Mouse (Mus musculus): Measurements from ENCODE around the gene Saxo1.

Gene Saxo1

GRCm38 (mm10) chr4:86558228-86558627 is at the start of gene Saxo1:
TSS of gene Saxo1 (minus strand) at chr4:86558328.
- DNase-seq (ENCODE audit: low spot score in 2 of 2): no peak

DNA sequence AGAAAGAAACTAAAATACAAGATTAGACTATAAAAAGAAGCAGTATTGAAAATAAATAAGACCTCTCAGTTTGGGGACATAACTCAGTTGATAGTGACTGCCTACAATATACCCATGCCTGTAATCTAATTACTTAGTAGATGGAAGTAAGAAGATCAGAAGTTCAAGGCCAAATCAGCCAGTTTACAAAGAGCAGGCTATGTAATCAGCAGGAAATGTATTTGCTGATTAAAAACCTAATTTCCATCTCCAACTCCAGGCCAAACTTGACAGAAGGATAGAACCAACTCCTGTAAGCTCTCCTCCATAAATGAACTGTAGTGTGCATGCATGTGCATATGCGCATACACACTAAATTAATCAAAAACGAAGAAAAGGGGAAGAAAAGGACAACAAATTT is 33.2 kb upstream of the Saxo1 start:
- DNase-seq (ENCODE audit: low spot score in 2 of 2): no peak

GRCm38 (mm10) chr4:86588236-86588635 is 30.1 kb upstream of the Saxo1 start:
- peak in 1 of 2 experiments; percentile 20 for DNase-seq (ENCODE audit: low spot score in 2 of 2)

DNA sequence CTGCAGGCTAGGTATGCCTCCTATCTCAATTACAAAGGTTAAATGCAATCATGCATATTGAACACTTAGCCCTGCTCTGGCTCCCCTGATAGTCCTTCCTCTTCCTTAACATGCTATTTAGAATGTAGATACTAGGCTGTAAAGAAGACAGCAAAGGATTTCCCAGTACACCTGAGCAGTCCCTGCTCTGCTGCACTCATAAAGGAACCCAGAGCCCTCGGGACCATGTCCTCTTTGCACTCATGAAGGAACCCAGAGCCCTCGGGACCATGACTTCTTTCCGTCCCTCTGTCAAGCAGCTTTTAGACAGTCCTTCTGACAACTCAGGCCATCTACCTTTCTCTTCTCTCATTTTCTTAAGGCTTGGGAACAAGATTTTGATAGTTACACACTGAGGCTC is 22.5 kb upstream of the Saxo1 start:
- no peak for DNase-seq (ENCODE audit: low spot score in 2 of 2)

DNA sequence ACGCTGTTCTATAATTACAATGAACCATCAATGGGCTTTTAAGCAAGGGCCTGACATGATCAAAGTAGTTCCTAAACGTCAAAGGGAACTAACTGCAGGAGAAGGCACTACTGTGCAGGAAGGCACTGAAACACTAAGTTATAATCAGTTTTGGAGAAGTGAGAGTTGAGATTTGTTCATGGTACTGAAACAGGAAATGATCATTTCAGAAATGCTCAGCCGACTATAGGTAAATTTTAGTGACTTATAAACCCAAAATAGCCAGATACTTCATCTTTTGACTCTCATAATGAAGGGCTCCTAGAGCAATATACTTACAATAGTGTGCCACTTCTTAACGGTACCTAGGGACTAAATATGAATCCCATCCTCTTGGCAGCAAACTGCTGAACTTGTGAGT is 21.9 kb upstream of the Saxo1 start:
- no peak for DNase-seq (ENCODE audit: low spot score in 2 of 2)

DNA sequence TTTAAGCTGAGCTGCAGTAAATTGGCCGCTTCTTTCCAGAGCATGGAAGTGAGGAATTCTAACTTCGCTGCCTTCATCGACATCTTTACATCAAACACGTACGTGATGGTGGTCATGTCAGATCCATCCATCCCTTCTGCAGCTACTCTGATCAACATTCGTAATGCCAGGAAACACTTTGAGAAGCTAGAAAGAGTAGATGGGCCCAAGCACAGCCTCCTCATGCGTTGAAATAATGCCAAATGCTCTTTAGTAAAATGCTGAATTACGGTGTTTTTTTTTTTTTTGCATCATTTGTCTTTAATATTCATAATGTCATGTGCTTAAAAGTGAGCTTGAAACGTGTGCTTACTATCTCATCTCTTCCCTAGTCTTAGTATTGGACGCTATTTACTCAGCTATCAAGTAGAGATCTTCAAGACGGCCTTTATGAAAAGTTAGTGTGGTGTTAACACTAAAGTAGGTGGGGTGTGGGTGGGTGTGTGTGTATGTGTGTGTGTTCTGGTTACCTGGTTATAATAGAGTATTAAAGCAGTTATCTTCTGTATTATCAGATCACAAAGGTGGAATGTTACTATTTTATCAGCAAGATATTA is 18.6 kb upstream of the Saxo1 start:
- no peak for DNase-seq (ENCODE audit: low spot score in 2 of 2)

DNA sequence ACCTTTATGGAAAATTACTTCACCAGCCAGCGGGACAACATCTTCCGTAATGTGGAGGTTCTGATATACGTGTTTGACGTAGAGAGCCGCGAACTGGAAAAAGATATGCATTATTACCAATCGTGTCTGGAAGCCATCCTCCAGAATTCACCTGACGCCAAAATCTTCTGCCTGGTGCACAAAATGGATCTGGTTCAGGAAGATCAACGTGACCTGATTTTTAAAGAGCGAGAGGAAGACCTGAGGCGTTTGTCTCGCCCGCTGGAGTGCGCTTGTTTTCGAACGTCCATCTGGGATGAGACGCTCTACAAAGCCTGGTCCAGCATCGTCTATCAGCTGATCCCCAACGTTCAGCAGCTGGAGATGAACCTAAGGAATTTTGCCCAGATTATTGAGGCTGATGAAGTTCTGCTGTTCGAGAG is 18.0 kb upstream of the Saxo1 start:
- DNase-seq (ENCODE audit: low spot score in 2 of 2): no peak

DNA sequence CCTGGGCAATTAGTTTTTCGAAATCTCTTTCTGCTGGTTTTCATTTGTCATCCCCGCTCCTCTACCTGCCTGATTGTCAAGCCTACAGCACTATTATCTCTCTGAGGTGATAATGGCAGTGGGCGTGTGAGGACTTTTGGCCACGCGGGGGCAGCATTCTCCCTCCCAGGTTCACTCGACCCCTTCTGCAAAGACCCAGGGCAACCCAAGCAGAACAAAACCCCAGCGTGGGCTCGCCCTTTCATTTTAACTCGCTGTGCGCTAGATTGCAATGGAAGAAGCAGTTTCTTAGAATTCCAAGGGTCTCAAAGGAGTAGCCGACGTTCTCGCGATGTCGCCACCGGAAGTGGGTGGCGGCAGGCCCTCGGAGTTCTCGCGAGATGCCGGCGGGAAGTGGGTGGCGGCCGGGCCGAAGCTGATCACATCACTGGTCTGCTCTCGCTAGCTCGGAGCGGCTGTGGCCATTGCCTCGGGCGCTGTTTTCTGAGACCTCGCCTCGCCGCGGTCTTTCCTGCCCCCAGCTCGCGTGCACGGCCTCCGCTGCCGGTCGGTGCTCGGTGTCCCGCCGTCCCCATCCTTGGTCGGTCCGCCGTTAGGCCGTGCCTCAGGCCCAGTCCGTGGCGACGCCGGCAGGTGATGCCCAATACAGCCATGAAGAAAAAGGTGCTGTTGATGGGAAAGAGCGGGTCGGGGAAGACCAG is 17.3 kb upstream of the Saxo1 start, which contains the start of gene Rraga:
Gene Rraga, plus strand, starts transcription at position 386 of the 701 bp plus-strand sequence.
- peak; percentile 91 to 94 for DNase-seq (ENCODE audit: low spot score in 2 of 2)

GRCm38 (mm10) chr4:86574939-86575282 is 16.8 kb upstream of the Saxo1 start:
- no peak for DNase-seq (ENCODE audit: low spot score in 2 of 2)

- DNase-seq (ENCODE audit: low spot score in 2 of 2): no peak
Observed at GRCm38 (mm10) chr4:86561061-86561460, 2.9 kb upstream of the Saxo1 start.

DNA sequence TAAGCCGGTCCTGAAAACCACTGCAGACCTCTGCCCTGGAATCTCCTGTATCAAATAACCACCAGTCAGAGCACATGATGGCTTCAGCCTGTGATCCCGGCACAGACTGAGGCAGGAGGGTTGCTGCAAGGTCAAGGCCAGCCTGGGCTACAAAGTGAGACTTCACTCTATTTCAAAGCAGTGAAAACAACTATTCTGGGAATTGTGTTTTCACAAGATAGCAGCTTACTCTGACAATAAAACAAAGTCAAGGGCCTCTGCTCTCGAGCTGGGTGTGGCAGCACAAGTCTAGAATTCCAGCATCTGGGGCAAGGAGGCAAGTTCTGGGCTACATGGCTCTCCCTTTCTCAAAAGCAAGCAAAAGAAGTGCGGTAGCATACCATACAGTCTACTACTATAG is 878 bp upstream of the Saxo1 start:
- no peak for DNase-seq (ENCODE audit: low spot score in 2 of 2)

- no peak for DNase-seq (ENCODE audit: low spot score in 2 of 2)
Observed at GRCm38 (mm10) chr4:86557371-86557770, 757 bp downstream of the Saxo1 start.

DNA sequence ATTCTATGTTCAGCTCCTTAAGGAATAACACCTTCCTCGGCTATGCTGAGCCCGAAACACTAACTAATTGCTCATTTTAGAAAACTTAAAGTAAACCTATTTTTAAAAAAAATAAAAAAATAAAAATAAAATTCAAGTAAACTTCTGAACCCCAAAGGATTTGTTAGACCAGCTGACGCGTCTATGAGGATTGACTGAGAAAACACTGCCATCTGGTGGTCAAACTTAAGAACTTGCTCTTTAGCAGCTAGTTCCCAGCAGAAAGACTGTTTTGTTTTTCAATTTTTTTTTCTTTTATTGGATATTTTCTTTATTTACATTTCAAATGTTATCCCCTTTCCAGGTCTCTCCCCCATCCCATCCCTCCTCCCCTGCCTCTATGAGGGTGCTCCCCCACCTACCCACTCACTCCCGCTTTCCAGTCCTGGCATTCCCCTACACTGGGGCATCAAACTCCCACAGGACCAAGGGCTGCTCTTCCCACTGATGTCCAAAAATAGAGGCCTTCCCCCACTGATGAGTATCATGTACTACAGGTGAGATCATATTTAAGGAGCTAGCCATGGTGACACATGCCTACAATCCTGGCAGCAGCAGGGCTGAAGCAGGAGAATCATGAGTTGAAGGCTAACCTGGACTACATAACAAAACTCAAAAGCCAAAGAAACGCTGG is 3.0 kb downstream of the Saxo1 start:
- peak in 1 of 2 experiments; percentile 38 for DNase-seq (ENCODE audit: low spot score in 2 of 2)

- DNase-seq (ENCODE audit: low spot score in 2 of 2): no peak
Observed at GRCm38 (mm10) chr4:86548332-86548731, 9.8 kb downstream of the Saxo1 start.

DNA sequence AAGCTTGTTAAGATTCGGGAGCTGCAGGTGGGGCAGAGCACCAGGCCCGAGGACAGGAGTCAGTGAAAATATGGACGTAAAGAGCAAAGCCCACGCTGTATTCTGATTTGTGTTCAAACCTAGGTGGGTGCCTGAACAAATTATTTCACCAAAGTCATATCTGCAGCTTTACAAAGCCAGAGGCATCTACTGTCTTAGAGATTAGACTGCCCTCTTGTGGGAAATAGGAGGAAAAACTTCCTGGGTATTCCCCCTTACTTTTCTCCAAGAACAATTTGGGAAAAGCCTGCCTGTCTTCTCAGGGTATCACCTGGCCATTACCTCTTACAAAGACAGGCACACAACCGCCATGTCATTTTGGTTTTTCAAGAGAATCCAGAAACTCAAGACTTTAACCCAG is 12.5 kb downstream of the Saxo1 start:
- DNase-seq (ENCODE audit: low spot score in 2 of 2): no peak

- DNase-seq (ENCODE audit: low spot score in 2 of 2): no peak
Observed at GRCm38 (mm10) chr4:86543999-86544398, 14.1 kb downstream of the Saxo1 start.

GRCm38 (mm10) chr4:86541573-86541972 is 16.6 kb downstream of the Saxo1 start:
- DNase-seq (ENCODE audit: low spot score in 2 of 2): no peak

- no peak for DNase-seq (ENCODE audit: low spot score in 2 of 2)
Observed at GRCm38 (mm10) chr4:86538936-86539335, 19.2 kb downstream of the Saxo1 start.

- DNase-seq (ENCODE audit: low spot score in 2 of 2): peak in 1 of 2 experiments; percentile 39
Observed at GRCm38 (mm10) chr4:86537972-86538371, 20.2 kb downstream of the Saxo1 start.

- no peak for DNase-seq (ENCODE audit: low spot score in 2 of 2)
Observed at GRCm38 (mm10) chr4:86534091-86534481, 24.0 kb downstream of the Saxo1 start.

DNA sequence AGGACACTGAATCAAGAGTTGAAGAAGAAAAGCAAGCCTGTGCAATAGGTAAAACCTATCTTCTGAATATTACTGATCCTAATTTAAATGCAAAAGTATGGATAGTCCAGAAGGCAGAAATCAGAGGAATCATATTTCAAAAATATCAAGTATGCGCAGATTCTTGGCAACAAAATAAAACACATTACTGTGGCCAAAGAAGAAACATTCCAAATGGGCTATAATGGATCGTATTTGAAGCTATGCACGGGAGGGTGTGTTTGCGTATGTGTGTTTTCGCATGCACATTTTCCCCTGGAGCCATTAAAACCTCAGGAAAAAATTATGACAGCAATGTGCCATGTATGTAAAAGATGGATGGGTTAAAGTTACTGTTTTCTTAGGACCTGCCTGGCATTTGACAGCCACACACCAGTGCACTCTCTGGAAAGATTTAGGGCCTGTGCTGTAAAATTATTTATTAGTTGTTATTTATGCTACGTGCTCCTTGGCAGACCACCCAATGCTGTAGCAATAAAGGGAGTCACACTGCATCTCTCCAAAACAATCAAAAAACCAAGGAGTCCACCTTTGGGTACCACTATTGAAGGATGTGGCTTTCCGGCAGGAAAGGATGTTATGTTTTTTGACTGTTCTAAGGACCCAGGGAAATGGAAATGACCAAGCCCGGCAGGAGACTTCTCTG is 24.6 kb downstream of the Saxo1 start:
- DNase-seq (ENCODE audit: low spot score in 2 of 2): no peak

GRCm38 (mm10) chr4:86529161-86529560 is 29.0 kb downstream of the Saxo1 start:
- DNase-seq (ENCODE audit: low spot score in 2 of 2): no peak

Measured in thymus, postnatal 10 days (tissue).